Mouse (Mus musculus) liver, postnatal 0 days (tissue): Measurements from ENCODE around the gene Fam57b. TPM values are rescaled to one million over a fixed set of nuclear protein-coding genes. Genes with fewer than 3 reads are reported as not detected.

Experiments
- ATAC-seq: fragments of 200-750 bp; cut with Nextera tagmentation; 2 replicates; pipeline ENCODE4 v1.8.0; 2017; ENCODE audit warnings: mild to moderate bottlenecking, moderate library complexity
- DNase-seq: peaks from one replicate; pipeline ENCODE4 v3.0.0-alpha.2; 2016
- H3K27ac ChIP-seq: fragments of 300-500 bp; sonication (generic); 2 replicates; pipeline ENCODE4 v1.5.1; 2014; ENCODE audit warnings: antibody characterized with exemption, moderate library complexity, mild to moderate bottlenecking, low read depth
- H3K27me3 ChIP-seq: fragments of 300-500 bp; sonication (generic); 2 replicates; pipeline ENCODE4 v1.6.1; 2014; ENCODE audit warnings: low read length, control low read depth, mixed read lengths; ENCODE audit not compliant: insufficient read depth
- H3K36me3 ChIP-seq: fragments of 300-500 bp; sonication (generic); replicated peaks from 2 replicates; pipeline ENCODE4 v1.6.1; 2014; ENCODE audit warnings: mild to moderate bottlenecking, control low read depth, low read length, moderate library complexity, mixed read lengths; ENCODE audit not compliant: insufficient read depth
- H3K4me1 ChIP-seq: fragments of 300-500 bp; sonication (generic); 2 replicates; pipeline ENCODE4 v1.6.1; 2014; ENCODE audit warnings: antibody characterized with exemption, mild to moderate bottlenecking, control low read depth; ENCODE audit not compliant: insufficient read depth
- H3K4me2 ChIP-seq: fragments of 300-500 bp; sonication (generic); 2 replicates; pipeline ENCODE4 v1.6.1; 2014; ENCODE audit warnings: low read depth, mild to moderate bottlenecking, low read length, moderate library complexity, mixed read lengths
- H3K4me3 ChIP-seq: fragments of 300-500 bp; sonication (generic); 2 replicates; pipeline ENCODE4 v1.5.1; 2014; ENCODE audit warnings: low read depth, low read length
- H3K9ac ChIP-seq: fragments of 300-500 bp; sonication (generic); replicated peaks from 2 replicates; pipeline ENCODE4 v1.6.1; 2014; ENCODE audit warnings: mild to moderate bottlenecking, moderate library complexity
- H3K9me3 ChIP-seq: fragments of 300-500 bp; sonication (generic); 2 replicates; pipeline ENCODE4 v1.6.1; 2016; ENCODE audit warnings: mild to moderate bottlenecking, control low read depth, low read length, mixed read lengths
- CTCF ChIP-seq: sonication (generic); IDR thresholded peaks from 2 replicates; pipeline ENCODE4 v1.5.1; 2016; ENCODE audit warnings: antibody characterized with exemption, low read depth
- EP300 ChIP-seq: IDR thresholded peaks from 2 replicates; pipeline ENCODE4 v1.6.1; 2016; ENCODE audit warnings: antibody characterized with exemption, low read depth, mild to moderate bottlenecking
- WGBS: fragments of 180-500 bp; shearing (Covaris S2); extraction: QIAGEN DNeasy Blood & Tissue Kit; methylation state at CpG from one replicate; pipeline ENCODE4 v1.1.7; 2014; ENCODE audit not compliant: insufficient replicate concordance; 5-methylcytosine and 5-hydroxymethylcytosine counted together
- polyA plus RNA-seq: library from polyadenylated mRNA; unstranded; fragments of >200 nt; fragmentation: Nextera tagmentation; extraction: Ambion mirVana; gene quantifications from 2 replicates; pipeline ENCODE4 v1.2.1, GENCODE M21; 2015

The Fam57b gene
- polyA plus RNA-seq, 1 experiment from 2014 or later, result 0.09 TPM

- no peak for DNase-seq
- Histone ChIP-seq H3K9me3 (no peaks in the 10 kb centered on the region), H3K4me1 (no peaks in the 10 kb centered on the region), H3K36me3 (no peaks in the 10 kb centered on the region), H3K9ac (no peak overlapping the region), H3K4me3 (no peak overlapping the region), H3K27me3 (peaks cover 37% of the 10 kb centered on the region), H3K4me2 (no peak overlapping the region), H3K27ac (no peak overlapping the region)
- ATAC-seq, result no peak
- 62% methylated on average over 5 of the region's 5 CpGs for WGBS
- TF ChIP-seq CTCF, result no peak
- no peak for TF ChIP-seq EP300
Measured at GRCm38 (mm10) chr7:126825952-126826351, 28.5 kb downstream of the Fam57b start.

GRCm38 (mm10) chr7:126831539-126831938 lies 34.1 kb downstream of the Fam57b start, which contains the start of gene 4930451I11Rik:
TSS of gene 4930451I11Rik (minus strand) at chr7:126831639.
- TF ChIP-seq EP300 (no peak), CTCF (no peak)
- Histone ChIP-seq H3K9ac (peak within 1 kb of the TSS; percentile 51; the same call in 1 of the 2 replicates), H3K27me3 (peaks cover 8% of the 10 kb centered on the region; the same call in 1 of the 2 replicates), H3K9me3 (no peaks in the 10 kb centered on the region), H3K4me2 (peak within 1 kb of the TSS; percentile 65), H3K36me3 (no peaks in the 10 kb centered on the region), H3K4me3 (peak within 1 kb of the TSS; percentile 30; the same call in 1 of the 2 replicates), H3K27ac (no peak within 1 kb of the TSS), H3K4me1 (peaks cover 8% of the 10 kb centered on the region; the same call in 1 of the 2 replicates)
- 61% methylated on average over 5 of the region's 5 CpGs for WGBS
- DNase-seq (no peak), ATAC-seq (no peak)

- peak overlapping the region; percentile 51; the same call in 1 of the 2 replicates for H3K9ac ChIP-seq
- H3K4me3 ChIP-seq, result peak overlapping the region; percentile 30; the same call in 1 of the 2 replicates
- peak; percentile 91 for ATAC-seq
Measured at GRCm38 (mm10) chr7:126832036-126832598, 34.6 kb downstream of the Fam57b start.

GRCm38 (mm10) chr7:126833294-126833693 lies 35.8 kb downstream of the Fam57b start:
- Histone ChIP-seq H3K4me2 (no peak overlapping the region), H3K9me3 (no peaks in the 10 kb centered on the region), H3K27me3 (peaks cover 7% of the 10 kb centered on the region; the same call in 1 of the 2 replicates), H3K9ac (no peak overlapping the region), H3K4me1 (peaks cover 11% of the 10 kb centered on the region; the same call in 1 of the 2 replicates), H3K4me3 (no peak overlapping the region), H3K27ac (no peak overlapping the region), H3K36me3 (no peaks in the 10 kb centered on the region)
- DNase-seq (no peak), ATAC-seq (no peak)
- WGBS, result 90% methylated on average over 1 of the region's 1 CpGs
- TF ChIP-seq EP300 (no peak), CTCF (no peak)

More at GRCm38 (mm10) chr7:126832036-126832598, 34.6 kb downstream of the Fam57b start:
- Histone ChIP-seq H3K9me3 (no peaks in the 10 kb centered on the region), H3K4me2 (peak overlapping the region; percentile 65), H3K4me1 (peaks cover 11% of the 10 kb centered on the region; the same call in 1 of the 2 replicates), H3K27ac (no peak overlapping the region), H3K36me3 (no peaks in the 10 kb centered on the region), H3K27me3 (peaks cover 8% of the 10 kb centered on the region; the same call in 1 of the 2 replicates)
- TF ChIP-seq EP300 (no peak), CTCF (peak; percentile 92)
- DNase-seq, result peak; percentile 87
- WGBS, result under 1% methylated on average over 21 of the region's 21 CpGs

- no peak for DNase-seq
- no peak overlapping the region for H3K4me2 ChIP-seq
- 67% methylated on average over 9 of the region's 9 CpGs for WGBS
- H3K36me3 ChIP-seq, result no peaks in the 10 kb centered on the region
- ATAC-seq, result no peak
- peaks cover 22% of the 10 kb centered on the region for H3K27me3 ChIP-seq
- H3K9me3 ChIP-seq, result no peaks in the 10 kb centered on the region
- H3K9ac ChIP-seq, result no peak overlapping the region
- no peak overlapping the region for H3K27ac ChIP-seq
- peaks cover 6% of the 10 kb centered on the region; the same call in 1 of the 2 replicates for H3K4me1 ChIP-seq
- TF ChIP-seq EP300 (no peak), CTCF (no peak)
- H3K4me3 ChIP-seq, result no peak overlapping the region
Measured at GRCm38 (mm10) chr7:126843276-126843675, 45.8 kb downstream of the Fam57b start.

- ATAC-seq (no peak), DNase-seq (no peak)
- Histone ChIP-seq H3K9ac (no peak overlapping the region), H3K27ac (no peak overlapping the region), H3K4me1 (peaks cover 6% of the 10 kb centered on the region; the same call in 1 of the 2 replicates), H3K4me3 (no peak overlapping the region), H3K27me3 (peaks cover 40% of the 10 kb centered on the region), H3K9me3 (no peaks in the 10 kb centered on the region), H3K4me2 (no peak overlapping the region), H3K36me3 (no peaks in the 10 kb centered on the region)
- WGBS, result 83% methylated on average over 2 of the region's 2 CpGs
- TF ChIP-seq CTCF, result no peak
Measured at GRCm38 (mm10) chr7:126845516-126845915, 48.0 kb downstream of the Fam57b start.
